Mouse (Mus musculus): ENCODE results near the gene Gm34653. TPM values are rescaled to one million over a fixed set of nuclear protein-coding genes. Genes with fewer than 3 reads are reported as not detected.

Gm34653 gene
- polyA plus RNA-seq, 1 experiment = not detected

- Histone ChIP-seq H3K4me1 (ENCODE audit: control insufficient read depth, insufficient read depth, low read length) (peaks cover 4% of the 10 kb centered on the region; the same call in 1 of the 2 replicates), H3K36me3 (ENCODE audit: control insufficient read depth, insufficient read depth, low read length) (no peaks in the 10 kb centered on the region), H3K4me3 (ENCODE audit: control insufficient read depth, low read depth, low read length) (no peak overlapping the region), H3K27ac (ENCODE audit: control insufficient read depth, insufficient read depth, low read depth, low read length) (no peak overlapping the region), H3K27me3 (ENCODE audit: control insufficient read depth, insufficient read depth, low read length) (no peaks in the 10 kb centered on the region)
- TF ChIP-seq CTCF (IDR thresholded peaks at IDR 0.05; ENCODE audit: control insufficient read depth, insufficient read depth, insufficient replicate concordance, low read depth, low read length) (no peak), POLR2A (IDR thresholded peaks at IDR 0.05; ENCODE audit: control insufficient read depth, low read depth, low read length) (no peak)
These were observed 8.9 kb downstream of the Gm34653 start for GRCm38 (mm10) chr2:34841706-34842105.

GRCm38 (mm10) chr2:34843211-34843939 lies 10.6 kb downstream of the Gm34653 start:
- no peak overlapping the region for H3K27ac ChIP-seq (ENCODE audit: control insufficient read depth, insufficient read depth, low read depth, low read length)
- no peak for TF ChIP-seq CTCF (IDR thresholded peaks at IDR 0.05; ENCODE audit: control insufficient read depth, insufficient read depth, insufficient replicate concordance, low read depth, low read length)
- TF ChIP-seq POLR2A (IDR thresholded peaks at IDR 0.05; ENCODE audit: control insufficient read depth, low read depth, low read length) = no peak
- H3K36me3 ChIP-seq (ENCODE audit: control insufficient read depth, insufficient read depth, low read length) = no peaks in the 10 kb centered on the region
- peaks cover 4% of the 10 kb centered on the region; the same call in 1 of the 2 replicates for H3K4me1 ChIP-seq (ENCODE audit: control insufficient read depth, insufficient read depth, low read length)
- no peaks in the 10 kb centered on the region for H3K27me3 ChIP-seq (ENCODE audit: control insufficient read depth, insufficient read depth, low read length)
- H3K4me3 ChIP-seq (ENCODE audit: control insufficient read depth, low read depth, low read length) = no peak overlapping the region

GRCm38 (mm10) chr2:34847702-34848101 lies 14.9 kb downstream of the Gm34653 start:
- Histone ChIP-seq H3K36me3 (ENCODE audit: control insufficient read depth, insufficient read depth, low read length) (peaks cover 2% of the 10 kb centered on the region; the same call in 1 of the 2 replicates), H3K27me3 (ENCODE audit: control insufficient read depth, insufficient read depth, low read length) (no peaks in the 10 kb centered on the region), H3K4me3 (ENCODE audit: control insufficient read depth, low read depth, low read length) (no peak overlapping the region), H3K27ac (ENCODE audit: control insufficient read depth, insufficient read depth, low read depth, low read length) (no peak overlapping the region), H3K4me1 (ENCODE audit: control insufficient read depth, insufficient read depth, low read length) (peaks cover 4% of the 10 kb centered on the region; the same call in 1 of the 2 replicates)
- no peak for TF ChIP-seq POLR2A (IDR thresholded peaks at IDR 0.05; ENCODE audit: control insufficient read depth, low read depth, low read length)
- TF ChIP-seq CTCF (IDR thresholded peaks at IDR 0.05; ENCODE audit: control insufficient read depth, insufficient read depth, insufficient replicate concordance, low read depth, low read length) = no peak

- no peak overlapping the region for H3K4me3 ChIP-seq (ENCODE audit: control insufficient read depth, low read depth, low read length)
- H3K27me3 ChIP-seq (ENCODE audit: control insufficient read depth, insufficient read depth, low read length) = no peaks in the 10 kb centered on the region
- H3K36me3 ChIP-seq (ENCODE audit: control insufficient read depth, insufficient read depth, low read length) = peaks cover 5% of the 10 kb centered on the region
- no peaks in the 10 kb centered on the region for H3K4me1 ChIP-seq (ENCODE audit: control insufficient read depth, insufficient read depth, low read length)
- no peak for TF ChIP-seq POLR2A (IDR thresholded peaks at IDR 0.05; ENCODE audit: control insufficient read depth, low read depth, low read length)
- no peak for TF ChIP-seq CTCF (IDR thresholded peaks at IDR 0.05; ENCODE audit: control insufficient read depth, insufficient read depth, insufficient replicate concordance, low read depth, low read length)
- no peak overlapping the region for H3K27ac ChIP-seq (ENCODE audit: control insufficient read depth, insufficient read depth, low read depth, low read length)
These were observed 22.5 kb downstream of the Gm34653 start for GRCm38 (mm10) chr2:34855265-34855664.

GRCm38 (mm10) chr2:34857728-34858127 lies 24.9 kb downstream of the Gm34653 start:
- TF ChIP-seq POLR2A (IDR thresholded peaks at IDR 0.05; ENCODE audit: control insufficient read depth, low read depth, low read length) = no peak
- H3K27me3 ChIP-seq (ENCODE audit: control insufficient read depth, insufficient read depth, low read length) = no peaks in the 10 kb centered on the region
- no peak overlapping the region for H3K4me3 ChIP-seq (ENCODE audit: control insufficient read depth, low read depth, low read length)
- H3K4me1 ChIP-seq (ENCODE audit: control insufficient read depth, insufficient read depth, low read length) = no peaks in the 10 kb centered on the region
- H3K36me3 ChIP-seq (ENCODE audit: control insufficient read depth, insufficient read depth, low read length) = peaks cover 3% of the 10 kb centered on the region
- H3K27ac ChIP-seq (ENCODE audit: control insufficient read depth, insufficient read depth, low read depth, low read length) = no peak overlapping the region

GRCm38 (mm10) chr2:34869680-34870079 lies 36.9 kb downstream of the Gm34653 start:
- no peaks in the 10 kb centered on the region for H3K27me3 ChIP-seq (ENCODE audit: control insufficient read depth, insufficient read depth, low read length)
- no peak overlapping the region for H3K27ac ChIP-seq (ENCODE audit: control insufficient read depth, insufficient read depth, low read depth, low read length)
- H3K36me3 ChIP-seq (ENCODE audit: control insufficient read depth, insufficient read depth, low read length) = peaks cover 1% of the 10 kb centered on the region; the same call in 1 of the 2 replicates
- no peak overlapping the region for H3K4me3 ChIP-seq (ENCODE audit: control insufficient read depth, low read depth, low read length)
- H3K4me1 ChIP-seq (ENCODE audit: control insufficient read depth, insufficient read depth, low read length) = peaks cover 5% of the 10 kb centered on the region
- TF ChIP-seq CTCF (IDR thresholded peaks at IDR 0.05; ENCODE audit: control insufficient read depth, insufficient read depth, insufficient replicate concordance, low read depth, low read length) (no peak), POLR2A (IDR thresholded peaks at IDR 0.05; ENCODE audit: control insufficient read depth, low read depth, low read length) (no peak)

- H3K4me3 ChIP-seq (ENCODE audit: control insufficient read depth, low read depth, low read length) = peak overlapping the region; percentile 95
- no peak for TF ChIP-seq CTCF (IDR thresholded peaks at IDR 0.05; ENCODE audit: control insufficient read depth, insufficient read depth, insufficient replicate concordance, low read depth, low read length)
- TF ChIP-seq POLR2A (IDR thresholded peaks at IDR 0.05; ENCODE audit: control insufficient read depth, low read depth, low read length) = peak; percentile 98
- no peaks in the 10 kb centered on the region for H3K27me3 ChIP-seq (ENCODE audit: control insufficient read depth, insufficient read depth, low read length)
- peaks cover under 1% of the 10 kb centered on the region; the same call in 1 of the 2 replicates for H3K36me3 ChIP-seq (ENCODE audit: control insufficient read depth, insufficient read depth, low read length)
- H3K4me1 ChIP-seq (ENCODE audit: control insufficient read depth, insufficient read depth, low read length) = peaks cover 5% of the 10 kb centered on the region
- H3K27ac ChIP-seq (ENCODE audit: control insufficient read depth, insufficient read depth, low read depth, low read length) = peak overlapping the region; percentile 94
These were observed 38.0 kb downstream of the Gm34653 start for GRCm38 (mm10) chr2:34870520-34871474.

All from testis, adult 2 months (tissue).